Mouse (Mus musculus): Measurements from ENCODE around the gene Nlrp1b. TPM values are rescaled to one million over a fixed set of nuclear protein-coding genes. Genes with fewer than 3 reads are reported as not detected.

Nlrp1b gene
- total and polyA plus RNA-seq, 2 experiments from 2014 or later: 0.05 TPM; not detected in 1

GRCm38 (mm10) chr11:71164139-71164538, 66.4 kb downstream of the Nlrp1b start:
- no peak overlapping the region for H3K4me2 ChIP-seq (ENCODE audit: low read depth, low read length)
- H3K36me3 ChIP-seq (ENCODE audit: insufficient read depth, low read length): no peaks in the 10 kb centered on the region
- 72% methylated on average over 1 of the region's 1 CpGs for WGBS
- H3K27me3 ChIP-seq (ENCODE audit: insufficient read depth, low read length): no peaks in the 10 kb centered on the region
- DNase-seq (ENCODE audit: low spot score): no peak
- TF ChIP-seq CTCF (IDR thresholded peaks at IDR 0.05; ENCODE audit: low read depth): no peak
- no peak overlapping the region for H3K27ac ChIP-seq
- H3K4me3 ChIP-seq (ENCODE audit: low read length): no peak overlapping the region
- no peaks in the 10 kb centered on the region for H3K4me1 ChIP-seq (ENCODE audit: insufficient read depth, low read length)
- ATAC-seq: no peak
- H3K9me3 ChIP-seq (ENCODE audit: low read length): no peaks in the 10 kb centered on the region
- no peak overlapping the region for H3K9ac ChIP-seq (replicated peaks; ENCODE audit: low read length)

- Histone ChIP-seq H3K4me2 (ENCODE audit: low read depth, low read length) (no peak overlapping the region), H3K4me3 (ENCODE audit: low read length) (no peak overlapping the region), H3K9ac (replicated peaks; ENCODE audit: low read length) (no peak overlapping the region), H3K27me3 (ENCODE audit: insufficient read depth, low read length) (no peaks in the 10 kb centered on the region), H3K9me3 (ENCODE audit: low read length) (no peaks in the 10 kb centered on the region), H3K36me3 (ENCODE audit: insufficient read depth, low read length) (no peaks in the 10 kb centered on the region), H3K4me1 (ENCODE audit: insufficient read depth, low read length) (no peaks in the 10 kb centered on the region), H3K27ac (no peak overlapping the region)
- no peak for TF ChIP-seq CTCF (IDR thresholded peaks at IDR 0.05; ENCODE audit: low read depth)
- 74% methylated on average over 3 of the region's 3 CpGs for WGBS
- no peak for DNase-seq (ENCODE audit: low spot score)
- no peak for ATAC-seq
These were observed 70.9 kb downstream of the Nlrp1b start for GRCm38 (mm10) chr11:71159439-71160136.

- H3K4me3 ChIP-seq (ENCODE audit: low read length): no peak overlapping the region
- no peak overlapping the region for H3K4me2 ChIP-seq (ENCODE audit: low read depth, low read length)
- no peak for ATAC-seq
- H3K27me3 ChIP-seq (ENCODE audit: insufficient read depth, low read length): no peaks in the 10 kb centered on the region
- no peak overlapping the region for H3K27ac ChIP-seq
- H3K9ac ChIP-seq (replicated peaks; ENCODE audit: low read length): no peak overlapping the region
- H3K9me3 ChIP-seq (ENCODE audit: low read length): no peaks in the 10 kb centered on the region
- DNase-seq (ENCODE audit: low spot score): no peak
- no peak for TF ChIP-seq CTCF (IDR thresholded peaks at IDR 0.05; ENCODE audit: low read depth)
- no peaks in the 10 kb centered on the region for H3K36me3 ChIP-seq (ENCODE audit: insufficient read depth, low read length)
- 82% methylated on average over 1 of the region's 1 CpGs for WGBS
- H3K4me1 ChIP-seq (ENCODE audit: insufficient read depth, low read length): no peaks in the 10 kb centered on the region
These were observed 75.3 kb downstream of the Nlrp1b start for GRCm38 (mm10) chr11:71155272-71155671.

GRCm38 (mm10) chr11:71144661-71145060, 85.9 kb downstream of the Nlrp1b start, which contains the start of gene Nlrp1a:
Gene Nlrp1a, minus strand, starts transcription at chr11:71144704.
- H3K27ac ChIP-seq: no peak within 1 kb of the TSS
- TF ChIP-seq CTCF (IDR thresholded peaks at IDR 0.05; ENCODE audit: low read depth): no peak
- WGBS: 86% methylated on average over 3 of the region's 3 CpGs
- no peaks in the 10 kb centered on the region for H3K27me3 ChIP-seq (ENCODE audit: insufficient read depth, low read length)
- no peak for DNase-seq (ENCODE audit: low spot score)
- no peaks in the 10 kb centered on the region for H3K9me3 ChIP-seq (ENCODE audit: low read length)
- H3K36me3 ChIP-seq (ENCODE audit: insufficient read depth, low read length): no peaks in the 10 kb centered on the region
- no peak within 1 kb of the TSS for H3K4me3 ChIP-seq (ENCODE audit: low read length)
- no peak within 1 kb of the TSS for H3K9ac ChIP-seq (replicated peaks; ENCODE audit: low read length)
- no peak within 1 kb of the TSS for H3K4me2 ChIP-seq (ENCODE audit: low read depth, low read length)
- ATAC-seq: no peak
- no peaks in the 10 kb centered on the region for H3K4me1 ChIP-seq (ENCODE audit: insufficient read depth, low read length)

GRCm38 (mm10) chr11:71142031-71142430, 88.5 kb downstream of the Nlrp1b start:
- Histone ChIP-seq H3K4me1 (ENCODE audit: insufficient read depth, low read length) (no peaks in the 10 kb centered on the region), H3K9ac (replicated peaks; ENCODE audit: low read length) (no peak overlapping the region), H3K27ac (no peak overlapping the region), H3K27me3 (ENCODE audit: insufficient read depth, low read length) (no peaks in the 10 kb centered on the region), H3K9me3 (ENCODE audit: low read length) (no peaks in the 10 kb centered on the region), H3K36me3 (ENCODE audit: insufficient read depth, low read length) (no peaks in the 10 kb centered on the region), H3K4me2 (ENCODE audit: low read depth, low read length) (no peak overlapping the region), H3K4me3 (ENCODE audit: low read length) (no peak overlapping the region)
- no peak for TF ChIP-seq CTCF (IDR thresholded peaks at IDR 0.05; ENCODE audit: low read depth)
- WGBS: 69% methylated on average over 1 of the region's 1 CpGs
- ATAC-seq (no peak), DNase-seq (ENCODE audit: low spot score) (no peak)

GRCm38 (mm10) chr11:71107128-71107527, 123.4 kb downstream of the Nlrp1b start:
- no peak overlapping the region for H3K4me3 ChIP-seq (ENCODE audit: low read length)
- H3K27ac ChIP-seq: no peak overlapping the region
- no peaks in the 10 kb centered on the region for H3K27me3 ChIP-seq (ENCODE audit: insufficient read depth, low read length)
- TF ChIP-seq CTCF (IDR thresholded peaks at IDR 0.05; ENCODE audit: low read depth): no peak
- H3K4me2 ChIP-seq (ENCODE audit: low read depth, low read length): no peak overlapping the region
- H3K36me3 ChIP-seq (ENCODE audit: insufficient read depth, low read length): no peaks in the 10 kb centered on the region
- 66% methylated on average over 2 of the region's 2 CpGs for WGBS
- DNase-seq (ENCODE audit: low spot score) (no peak), ATAC-seq (no peak)
- no peak overlapping the region for H3K9ac ChIP-seq (replicated peaks; ENCODE audit: low read length)
- H3K9me3 ChIP-seq (ENCODE audit: low read length): no peaks in the 10 kb centered on the region
- no peaks in the 10 kb centered on the region for H3K4me1 ChIP-seq (ENCODE audit: insufficient read depth, low read length)

- ATAC-seq (no peak), DNase-seq (ENCODE audit: low spot score) (no peak)
- H3K36me3 ChIP-seq (ENCODE audit: insufficient read depth, low read length): no peaks in the 10 kb centered on the region
- H3K4me1 ChIP-seq (ENCODE audit: insufficient read depth, low read length): no peaks in the 10 kb centered on the region
- no peaks in the 10 kb centered on the region for H3K27me3 ChIP-seq (ENCODE audit: insufficient read depth, low read length)
- no peak overlapping the region for H3K4me3 ChIP-seq (ENCODE audit: low read length)
- no peak overlapping the region for H3K9ac ChIP-seq (replicated peaks; ENCODE audit: low read length)
- no peak for TF ChIP-seq CTCF (IDR thresholded peaks at IDR 0.05; ENCODE audit: low read depth)
- H3K4me2 ChIP-seq (ENCODE audit: low read depth, low read length): no peak overlapping the region
- H3K9me3 ChIP-seq (ENCODE audit: low read length): no peaks in the 10 kb centered on the region
- H3K27ac ChIP-seq: no peak overlapping the region
These were observed 124.1 kb downstream of the Nlrp1b start for GRCm38 (mm10) chr11:71106261-71107021.

All from hindbrain, postnatal 0 days (tissue).